8 mouse cellular contexts compared by ENCODE assay signal in the genomic region with DNA sequence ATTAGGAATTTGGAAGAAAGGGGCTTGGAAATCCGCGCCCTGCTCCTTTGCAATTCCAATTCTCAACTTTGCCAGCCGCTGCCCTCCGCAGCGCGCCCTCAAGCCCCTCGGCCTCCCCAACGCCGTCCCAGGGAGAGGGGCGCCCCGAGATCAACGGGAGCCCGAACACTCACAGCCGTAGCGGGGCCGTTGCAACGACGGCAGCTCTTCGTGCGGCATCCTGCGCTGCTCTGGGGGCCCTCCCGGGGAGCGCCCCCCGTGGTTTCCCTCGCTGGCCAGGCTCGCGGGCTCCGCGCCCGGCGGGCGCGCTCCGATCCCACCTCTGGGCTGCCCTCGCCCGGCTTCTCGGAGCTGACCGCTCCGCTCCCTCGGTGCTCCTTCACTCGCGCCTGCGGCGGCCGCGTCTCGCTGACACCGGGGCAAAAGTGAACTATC. TPM values are rescaled to one million over a fixed set of nuclear protein-coding genes. Genes with fewer than 3 reads are reported as not detected.
DNase-seq lines count a peak whose midpoint lies in the region; ATAC-seq and TF ChIP-seq lines count a peak whose summit lies in the region.

A gene (minus strand): TSS at position 432 of the 435 bp plus-strand sequence.

- 0% methylated on average over 35 of the region's 48 CpGs for WGBS in heart, postnatal 0 days
- WGBS in hindbrain, postnatal 0 days: 0% methylated on average over 38 of the region's 48 CpGs

- peak; percentile 56 for ATAC-seq in heart, postnatal 0 days (ENCODE audit: insufficient read depth, low read depth)
- ATAC-seq in hindbrain, postnatal 0 days: peak; percentile 70

- peaks cover 8% of the 10 kb centered on the region for H3K4me1 ChIP-seq in heart, postnatal 0 days (ENCODE audit: control insufficient read depth, insufficient read depth)
- H3K4me1 ChIP-seq in ES-Bruce4 (ENCODE audit: control insufficient read depth, insufficient read depth, low read length): no peaks in the 10 kb centered on the region
- no peaks in the 10 kb centered on the region for H3K4me1 ChIP-seq in cortical plate, adult 2 months (ENCODE audit: control insufficient read depth, insufficient read depth, low read length)
- peaks cover 8% of the 10 kb centered on the region; the same call in 1 of the 2 replicates for H3K4me1 ChIP-seq in hindbrain, postnatal 0 days (ENCODE audit: insufficient read depth, low read length)
- peaks cover 55% of the 10 kb centered on the region for H3K4me1 ChIP-seq in megakaryocyte, embryonic 14.5 days

- no peak for TF ChIP-seq POLR2A in ES-Bruce4 (IDR thresholded peaks at IDR 0.05; ENCODE audit: insufficient read depth, low read length)
- no peak for TF ChIP-seq POLR2A in cortical plate, adult 2 months (IDR thresholded peaks at IDR 0.05; ENCODE audit: extremely low read depth, insufficient read depth, low read length)

- DNase-seq in heart, postnatal 0 days (ENCODE audit: low spot score): peak; percentile 17
- DNase-seq in heart, adult 9 months (ENCODE audit: low spot score in 2 of 2): no peak
- no peak for DNase-seq in hindbrain, postnatal 0 days (ENCODE audit: low spot score)
- DNase-seq in right cerebral cortex, postnatal 36 days (ENCODE audit: low spot score in 2 of 2): no peak
- DNase-seq in frontal cortex, postnatal 10 days (ENCODE audit: low spot score in 2 of 2): no peak

- no peaks in the 10 kb centered on the region for H3K36me3 ChIP-seq in heart, postnatal 0 days (replicated peaks; ENCODE audit: control insufficient read depth, insufficient read depth, low read length)
- H3K36me3 ChIP-seq in ES-Bruce4 (ENCODE audit: control insufficient read depth, insufficient read depth, low read length, poor library complexity, severe bottlenecking): no peaks in the 10 kb centered on the region
- H3K36me3 ChIP-seq in hindbrain, postnatal 0 days (ENCODE audit: insufficient read depth, low read length): no peaks in the 10 kb centered on the region
- H3K36me3 ChIP-seq in megakaryocyte, embryonic 14.5 days (replicated peaks; ENCODE audit: low read length): no peaks in the 10 kb centered on the region

- no peaks in the 10 kb centered on the region for H3K9me3 ChIP-seq in heart, postnatal 0 days (replicated peaks; ENCODE audit: control insufficient read depth, low read length)
- H3K9me3 ChIP-seq in ES-Bruce4 (replicated peaks; ENCODE audit: control insufficient read depth, insufficient read depth, low read length, poor library complexity, severe bottlenecking): no peaks in the 10 kb centered on the region
- no peaks in the 10 kb centered on the region for H3K9me3 ChIP-seq in hindbrain, postnatal 0 days (ENCODE audit: low read length)
- no peaks in the 10 kb centered on the region for H3K9me3 ChIP-seq in megakaryocyte, embryonic 14.5 days

- TF ChIP-seq CTCF in heart, postnatal 0 days (IDR thresholded peaks at IDR 0.05; ENCODE audit: low read depth): no peak
- no peak for TF ChIP-seq CTCF in ES-Bruce4 (IDR thresholded peaks at IDR 0.05; ENCODE audit: low read depth, low read length)
- TF ChIP-seq CTCF in cortical plate, adult 2 months (IDR thresholded peaks at IDR 0.05; ENCODE audit: extremely low read depth, insufficient read depth, low read length): no peak
- no peak for TF ChIP-seq CTCF in hindbrain, postnatal 0 days (IDR thresholded peaks at IDR 0.05; ENCODE audit: low read depth)

- peaks cover 12% of the 10 kb centered on the region; the same call in 1 of the 2 replicates for H3K27me3 ChIP-seq in heart, postnatal 0 days (ENCODE audit: control insufficient read depth, insufficient read depth, low read length)
- no peaks in the 10 kb centered on the region for H3K27me3 ChIP-seq in ES-Bruce4 (ENCODE audit: control insufficient read depth, insufficient read depth, low read length, poor library complexity, severe bottlenecking)
- no peaks in the 10 kb centered on the region for H3K27me3 ChIP-seq in hindbrain, postnatal 0 days (ENCODE audit: insufficient read depth, low read length)
- peaks cover 50% of the 10 kb centered on the region for H3K27me3 ChIP-seq in megakaryocyte, embryonic 14.5 days (replicated peaks)

- no peak for TF ChIP-seq EP300 in heart, postnatal 0 days (IDR thresholded peaks at IDR 0.05; ENCODE audit: low read depth)
- no peak for TF ChIP-seq EP300 in ES-Bruce4 (IDR thresholded peaks at IDR 0.05; ENCODE audit: insufficient read depth, low read depth, low read length)

- peak within 1 kb of the TSS; percentile 98 for H3K4me2 ChIP-seq in heart, postnatal 0 days (ENCODE audit: low read depth, low read length)
- peak within 1 kb of the TSS; percentile 98 for H3K4me2 ChIP-seq in hindbrain, postnatal 0 days (ENCODE audit: low read depth, low read length)

- peak within 1 kb of the TSS; percentile 65 for H3K9ac ChIP-seq in heart, postnatal 0 days (replicated peaks; ENCODE audit: low read depth, low read length)
- H3K9ac ChIP-seq in ES-Bruce4 (ENCODE audit: low read depth, poor library complexity, severe bottlenecking): peak within 1 kb of the TSS; percentile 73
- peak within 1 kb of the TSS; percentile 68 for H3K9ac ChIP-seq in hindbrain, postnatal 0 days (replicated peaks; ENCODE audit: low read length)

- H3K4me3 ChIP-seq in heart, postnatal 0 days (ENCODE audit: low read depth, low read length): peak within 1 kb of the TSS; percentile 71
- H3K4me3 ChIP-seq in ES-Bruce4 (ENCODE audit: low read depth, low read length): peak within 1 kb of the TSS; percentile 94
- peak within 1 kb of the TSS; percentile 53 for H3K4me3 ChIP-seq in cortical plate, adult 2 months (ENCODE audit: insufficient read depth, low read length)
- peak within 1 kb of the TSS; percentile 77 for H3K4me3 ChIP-seq in hindbrain, postnatal 0 days (ENCODE audit: low read length)
- H3K4me3 ChIP-seq in megakaryocyte, embryonic 14.5 days (replicated peaks): peak within 1 kb of the TSS; percentile 94

- H3K27ac ChIP-seq in heart, postnatal 0 days (ENCODE audit: low read depth): peak within 1 kb of the TSS; percentile 32; the same call in 1 of the 2 replicates
- H3K27ac ChIP-seq in ES-Bruce4 (ENCODE audit: insufficient read depth, low read length): no peak within 1 kb of the TSS
- no peak within 1 kb of the TSS for H3K27ac ChIP-seq in cortical plate, adult 2 months (ENCODE audit: insufficient read depth, low read length)
- H3K27ac ChIP-seq in hindbrain, postnatal 0 days: peak within 1 kb of the TSS; percentile 71

RNA-seq across cellular contexts. Expression of the gene that starts here (rescaled TPM):
- 1.3 and 2.0 TPM in 2 replicates for total RNA-seq in heart, postnatal 0 days (2014; rRNA removed; ENCODE audit: low replicate concordance)
- polyA plus RNA-seq in heart, postnatal 0 days (2015; fragmentation: Nextera tagmentation; extraction: Ambion mirVana): 0.83 and 1.0 TPM in 2 replicates
- polyA plus RNA-seq in ES-Bruce4 (2011; ENCODE audit: insufficient read depth, insufficient read length, low read depth, missing spikeins): 16.5 and 18.5 TPM in 2 replicates
- 8.9 and 13.3 TPM in 2 replicates for polyA plus RNA-seq in cortical plate, adult 2 months (2012; rRNA removed)
- total RNA-seq in hindbrain, postnatal 0 days (2014; rRNA removed): 2.9 and 5.0 TPM in 2 replicates
- 3.1 and 3.2 TPM in 2 replicates for polyA plus RNA-seq in hindbrain, postnatal 0 days (2015; fragmentation: Nextera tagmentation; extraction: Ambion mirVana)
- polyA plus RNA-seq in megakaryocyte, embryonic 14.5 days (2012; ENCODE audit: insufficient read depth, low replicate concordance): 2.8 TPM in 1 of 2 replicates, not detected in the other

Comparison
In these comparisons a context has a peak if more than half of its experiments do, and no peak if none do; other contexts are left out.
1. H3K27ac ChIP-seq: peak in heart, postnatal 0 days (single experiment) and hindbrain, postnatal 0 days (single experiment); none in ES-Bruce4 (single experiment) and cortical plate, adult 2 months (single experiment).
2. Peak in every context shown above with its lines, with median percentiles within 50 percentile points of each other: H3K4me3 ChIP-seq and H3K9ac ChIP-seq.